Mouse (Mus musculus) bone marrow, adult 2 months (tissue): Measurements from ENCODE around the gene Atp2a2.

Source experiments
- CTCF ChIP-seq: fragments of 200-500 bp; IDR thresholded peaks from 2 replicates; pipeline ENCODE4 v1.5.1; 2011; ENCODE audit warnings: low read length, control low read depth; ENCODE audit not compliant: control insufficient read depth, insufficient read depth
- POLR2A ChIP-seq: fragments of 200-500 bp; IDR thresholded peaks from 2 replicates; pipeline ENCODE4 v1.6.1; 2011; ENCODE audit warnings: low read depth, mild to moderate bottlenecking, control low read depth, low read length, borderline replicate concordance; ENCODE audit not compliant: control insufficient read depth

DNA sequence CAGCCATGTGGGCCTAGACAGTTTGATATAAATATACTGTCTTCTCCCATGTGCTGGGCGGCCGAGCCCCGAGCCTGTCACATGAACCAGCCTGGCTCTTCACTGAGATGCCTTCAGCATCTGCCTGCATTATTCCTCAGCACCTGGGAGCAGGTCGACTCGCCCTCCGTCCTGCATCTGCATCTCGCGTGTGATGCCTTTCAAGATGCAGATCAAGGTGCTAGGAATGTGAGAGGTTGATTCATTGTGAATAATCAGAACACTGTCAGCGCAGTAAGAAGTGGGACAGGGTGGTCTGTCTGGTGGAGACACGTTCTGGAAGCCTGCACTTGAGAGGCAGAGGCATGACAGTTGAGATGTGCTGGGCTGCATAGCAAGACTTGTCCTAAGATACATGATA, 57.5 kb downstream of the Atp2a2 start:
- no peak for TF ChIP-seq CTCF
- TF ChIP-seq POLR2A = no peak
